Mouse (Mus musculus) Patski (cell line): ENCODE data around the gene Mroh9. TPM values are rescaled to one million over a fixed set of nuclear protein-coding genes. Genes with fewer than 3 reads are reported as not detected.

Source experiments
- ATAC-seq: fragments of 100-300 bp; one replicate; pipeline ENCODE4 v1.8.0; 2021
- CTCF ChIA-PET: fragments of 350-600 bp; sonication (Branson Sonifier 250); formaldehyde crosslinking; loops from one replicate; lab custom pipeline; 2022; ENCODE audit warnings: inconsistent platforms; lab: Charles Lee
- POLR2A ChIA-PET: fragments of 350-600 bp; sonication (Branson Sonifier 250); formaldehyde crosslinking; loops from one replicate; lab custom pipeline; 2022; ENCODE audit warnings: antibody characterized with exemption, inconsistent platforms; lab: Charles Lee
- DNase-seq: peaks from one replicate; pipeline ENCODE4 v3.0.0-alpha.2; 2011; ENCODE audit warnings: low read depth, low spot score
- H3K27me3 ChIP-seq: fragments of 371-371 bp; one replicate; pipeline ENCODE4 v1.5.1; 2021
- CTCF ChIP-seq: fragments of 100-300 bp; IDR thresholded peaks from one replicate; pipeline ENCODE4 v1.5.1; 2021
- in situ Hi-C: fragments of 300-500 bp; cut with MboI; formaldehyde crosslinking; loops from 3 replicates; pipeline ENCODE4 v1.11.1; 2018; ENCODE audit warnings: low pct_unique_long_range_greater_than_20kb, mixed read lengths
- polyA plus RNA-seq: library from polyadenylated mRNA; unstranded; gene quantifications from one replicate; pipeline ENCODE4 v1.2.3, GENCODE M21; 2021

Gene Mroh9
- polyA plus RNA-seq, 1 experiment from 2014 or later, result not detected

DNA sequence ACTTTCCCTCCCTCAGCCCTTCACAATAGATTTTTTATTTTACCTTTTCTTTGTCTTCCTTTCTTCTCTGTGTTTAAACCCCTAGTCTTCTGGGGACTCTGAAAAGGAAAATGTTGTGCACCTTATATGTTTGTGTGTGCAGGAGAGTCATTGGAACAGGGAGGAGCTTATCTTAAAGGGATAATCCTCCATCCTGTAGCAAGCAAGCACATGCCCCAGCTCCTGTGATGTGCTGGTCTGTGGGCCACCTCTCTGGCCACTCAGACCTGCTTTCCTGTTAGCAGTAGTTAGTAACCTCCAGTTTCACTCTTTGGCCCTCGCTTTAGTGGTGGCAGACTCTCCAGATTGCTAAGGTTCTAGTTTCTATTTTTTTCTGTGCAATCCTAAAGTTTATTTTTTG lies 101.0 kb downstream of the Mroh9 start, which contains the start of gene Fmo3:
Fmo3 (minus strand) TSS at position 101 of the 400 bp plus-strand sequence.
- POLR2A ChIA-PET, result no interaction called here
- CTCF ChIA-PET, result no interaction called here

More for the DNA sequence above, 101.0 kb downstream of the Mroh9 start, which contains the start of gene Fmo3:
- no peak for DNase-seq
- in situ Hi-C loops, result no loop called here
- TF ChIP-seq CTCF, result no peak
- peaks cover 42% of the 10 kb centered on the region for H3K27me3 ChIP-seq
- no peak for ATAC-seq

Other genes with a start within 250 kb of the Mroh9 start
- 19.1 TPM for gene Fmo1, start 219.1 kb downstream of the Mroh9 start, polyA plus RNA-seq
- 0.42 TPM for gene Fmo2, start 186.9 kb downstream of the Mroh9 start, polyA plus RNA-seq
- not detected for gene Fmo6, start 148.2 kb downstream of the Mroh9 start, polyA plus RNA-seq
- gene Fmo3, start 101.1 kb downstream of the Mroh9 start, polyA plus RNA-seq, result not detected
- gene Prrx1, start 228.0 kb upstream of the Mroh9 start, polyA plus RNA-seq, result 0.04 TPM